13 mouse cellular contexts compared by ENCODE assay signal in the genomic region with DNA sequence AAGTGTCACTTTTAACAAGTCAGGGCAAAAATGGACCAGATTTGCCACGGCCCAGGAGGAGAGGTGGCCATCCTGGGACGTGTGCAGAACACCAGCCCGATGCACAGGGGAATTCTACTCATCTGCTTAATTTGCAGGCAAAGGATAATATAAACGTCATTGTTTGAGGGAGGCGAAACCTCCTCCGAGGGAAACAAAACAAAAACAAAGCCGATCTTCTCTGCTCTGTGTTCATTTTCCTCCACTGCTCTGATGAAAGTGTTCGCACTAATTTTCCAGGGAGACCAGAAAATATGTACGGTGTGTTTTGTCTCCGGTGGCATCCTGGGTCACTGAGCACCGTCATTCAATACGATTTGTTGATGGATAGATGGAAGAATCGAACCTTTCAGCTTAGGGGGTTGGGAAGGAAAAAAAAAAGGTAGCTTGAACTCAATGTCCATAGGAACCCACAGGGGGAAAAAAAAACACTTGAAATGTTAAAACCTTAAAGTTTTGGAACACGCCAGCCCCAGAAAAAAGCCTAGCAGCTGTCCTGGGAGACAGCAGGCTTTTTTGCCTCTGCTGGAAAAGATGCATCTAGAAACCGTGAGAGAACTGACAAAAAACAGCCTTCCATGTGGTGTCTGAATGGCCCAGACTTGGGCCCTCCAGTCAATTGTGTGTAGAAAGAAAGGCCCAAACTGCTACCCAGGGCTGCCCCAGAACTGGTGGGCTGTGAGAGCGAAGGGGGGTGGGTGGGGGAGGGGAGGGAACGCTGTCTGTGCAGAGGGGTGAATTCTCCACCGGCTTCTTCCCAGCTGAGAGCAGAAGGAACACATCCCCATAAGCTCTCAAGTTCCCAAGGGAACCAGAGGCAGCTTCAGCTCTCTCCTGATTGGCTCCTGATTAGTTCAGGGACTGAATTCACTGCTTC. TPM values are rescaled to one million over a fixed set of nuclear protein-coding genes. Genes with fewer than 3 reads are reported as not detected.
DNase-seq lines count a peak whose midpoint lies in the region; ATAC-seq and TF ChIP-seq lines count a peak whose summit lies in the region.
"Had no signal": no experiment of that assay in that cellular context is flagged by ENCODE, and none has a peak within 500 bp of the region (broad histone marks: within the 10 kb centered on the region; RNA-seq: fewer than 3 reads in every experiment).

No protein-coding gene starts in this region.

- ATAC-seq in lung, embryonic 14.5 days (ENCODE audit: insufficient read depth) = no peak
- peak; percentile 58 for ATAC-seq in forebrain, embryonic 16.5 days
- ATAC-seq in midbrain, embryonic 11.5 days (ENCODE audit: low FRiP score) = peak; percentile 91
- ATAC-seq in intestine, embryonic 16.5 days = no peak
- ATAC-seq: Patski had no signal

- H3K4me3 ChIP-seq in lung, embryonic 14.5 days (ENCODE audit: low read depth, low read length) = no peak overlapping the region
- H3K4me3 ChIP-seq in lung, adult 2 months (replicated peaks; ENCODE audit: extremely low read depth, low read depth, low read length) = no peak overlapping the region
- no peak overlapping the region for H3K4me3 ChIP-seq in forebrain, embryonic 16.5 days (replicated peaks; ENCODE audit: low read length)
- H3K4me3 ChIP-seq in midbrain, embryonic 11.5 days (ENCODE audit: low read depth, low read length) = peak overlapping the region; percentile 6; the same call in 1 of the 2 replicates
- H3K4me3 ChIP-seq in intestine, embryonic 16.5 days (ENCODE audit: low read length) = no peak overlapping the region
- H3K4me3 ChIP-seq: heart, embryonic 10.5 days; liver, embryonic 15.5 days had no signal

- no peak for DNase-seq in lung, embryonic 14.5 days
- DNase-seq in lung, adult 2 months = no peak
- peak; percentile 92 for DNase-seq in midbrain, embryonic 11.5 days (ENCODE audit: low spot score, missing footprints)
- DNase-seq in retina, postnatal 1 day = peak; percentile 67
- no peak for DNase-seq in gastrocnemius, adult 18-20 months (ENCODE audit: low spot score)
- no peak for DNase-seq in frontal cortex, postnatal 25 days (ENCODE audit: low spot score in 2 of 2)
- DNase-seq: cerebellum, adult 8-10 months; kidney, postnatal 10 days had no signal

- H3K36me3 ChIP-seq in lung, embryonic 14.5 days (ENCODE audit: insufficient read depth) = no peaks in the 10 kb centered on the region
- no peaks in the 10 kb centered on the region for H3K36me3 ChIP-seq in forebrain, embryonic 16.5 days (ENCODE audit: control insufficient read depth, insufficient read depth)
- no peaks in the 10 kb centered on the region for H3K36me3 ChIP-seq in midbrain, embryonic 11.5 days (ENCODE audit: control insufficient read depth, insufficient read depth, low read length)
- no peaks in the 10 kb centered on the region for H3K36me3 ChIP-seq in intestine, embryonic 16.5 days (ENCODE audit: control insufficient read depth, insufficient read depth, low read length)
- H3K36me3 ChIP-seq: heart, embryonic 10.5 days; liver, embryonic 15.5 days had no signal

- H3K9me3 ChIP-seq in lung, embryonic 14.5 days (ENCODE audit: low read depth, low read length) = no peaks in the 10 kb centered on the region
- no peaks in the 10 kb centered on the region for H3K9me3 ChIP-seq in forebrain, embryonic 16.5 days (ENCODE audit: control insufficient read depth, low read length)
- H3K9me3 ChIP-seq in midbrain, embryonic 11.5 days (ENCODE audit: control insufficient read depth, low read length) = no peaks in the 10 kb centered on the region
- no peaks in the 10 kb centered on the region for H3K9me3 ChIP-seq in intestine, embryonic 16.5 days (ENCODE audit: control insufficient read depth, low read length)
- H3K9me3 ChIP-seq: heart, embryonic 10.5 days; liver, embryonic 15.5 days had no signal

- H3K9ac ChIP-seq in lung, embryonic 14.5 days = no peak overlapping the region
- no peak overlapping the region for H3K9ac ChIP-seq in forebrain, embryonic 16.5 days (replicated peaks; ENCODE audit: low read depth, low read length)
- peak overlapping the region; percentile 26; the same call in 1 of the 2 replicates for H3K9ac ChIP-seq in midbrain, embryonic 11.5 days (ENCODE audit: low read length)
- H3K9ac ChIP-seq in intestine, embryonic 16.5 days (ENCODE audit: low read depth, low read length) = no peak overlapping the region
- H3K9ac ChIP-seq: liver, embryonic 15.5 days had no signal

- 0 out of 2 replicates have a peak overlapping the region, but pooled peaks have one; percentile 26 for H3K4me2 ChIP-seq in lung, embryonic 14.5 days
- H3K4me2 ChIP-seq in forebrain, embryonic 16.5 days (ENCODE audit: low read length) = peak overlapping the region; percentile 20; the same call in 1 of the 2 replicates
- peak overlapping the region; percentile 24 for H3K4me2 ChIP-seq in midbrain, embryonic 11.5 days
- H3K4me2 ChIP-seq in intestine, embryonic 16.5 days (ENCODE audit: low read depth, low read length) = no peak overlapping the region
- H3K4me2 ChIP-seq: liver, embryonic 15.5 days had no signal

- H3K27ac ChIP-seq in lung, embryonic 14.5 days (ENCODE audit: low read depth) = no peak overlapping the region
- no peak overlapping the region for H3K27ac ChIP-seq in forebrain, embryonic 16.5 days (ENCODE audit: low read length)
- peak overlapping the region; percentile 64 for H3K27ac ChIP-seq in midbrain, embryonic 11.5 days (ENCODE audit: low read depth, low read length)
- no peak overlapping the region for H3K27ac ChIP-seq in intestine, embryonic 16.5 days (ENCODE audit: low read length)
- H3K27ac ChIP-seq: heart, embryonic 10.5 days; liver, embryonic 15.5 days had no signal

- H3K27me3 ChIP-seq in lung, embryonic 14.5 days (ENCODE audit: insufficient read depth, low read length) = no peaks in the 10 kb centered on the region
- no peaks in the 10 kb centered on the region for H3K27me3 ChIP-seq in forebrain, embryonic 16.5 days (replicated peaks; ENCODE audit: control insufficient read depth, insufficient read depth, low read length)
- no peaks in the 10 kb centered on the region for H3K27me3 ChIP-seq in midbrain, embryonic 11.5 days (ENCODE audit: control insufficient read depth, insufficient read depth, low read length)
- H3K27me3 ChIP-seq in intestine, embryonic 16.5 days (replicated peaks; ENCODE audit: control insufficient read depth, insufficient read depth, low read length) = no peaks in the 10 kb centered on the region

- no peak for TF ChIP-seq POLR2A in lung, adult 2 months (IDR thresholded peaks at IDR 0.05; ENCODE audit: borderline replicate concordance, extremely low read depth, low read depth, low read length)

- TF ChIP-seq CTCF in lung, embryonic 14.5 days (IDR thresholded peaks at IDR 0.05; ENCODE audit: low read depth) = no peak
- no peak for TF ChIP-seq CTCF in lung, adult 2 months (IDR thresholded peaks at IDR 0.05; ENCODE audit: insufficient read depth, low read length)

- H3K4me1 ChIP-seq in lung, embryonic 14.5 days (ENCODE audit: insufficient read depth) = no peaks in the 10 kb centered on the region; the same call in 1 of the 2 replicates
- H3K4me1 ChIP-seq in lung, adult 2 months (ENCODE audit: control insufficient read depth, insufficient read depth, low read length) = no peaks in the 10 kb centered on the region
- peaks cover 8% of the 10 kb centered on the region for H3K4me1 ChIP-seq in forebrain, embryonic 16.5 days (replicated peaks; ENCODE audit: control insufficient read depth, insufficient read depth, low read length)
- peaks cover 16% of the 10 kb centered on the region for H3K4me1 ChIP-seq in midbrain, embryonic 11.5 days (ENCODE audit: control insufficient read depth, insufficient read depth, low read length)
- no peaks in the 10 kb centered on the region for H3K4me1 ChIP-seq in intestine, embryonic 16.5 days (ENCODE audit: control insufficient read depth, insufficient read depth, low read length)
- H3K4me1 ChIP-seq: liver, embryonic 15.5 days had no signal

- 35% methylated on average over 18 of the region's 18 CpGs for whole genome bisulfite sequencing in lung, embryonic 14.5 days
- WGBS in lung, adult 2 months = 47% methylated on average over 18 of the region's 18 CpGs
- 9% methylated on average over 18 of the region's 18 CpGs for WGBS in forebrain, embryonic 16.5 days
- 7% methylated on average over 18 of the region's 18 CpGs for WGBS in midbrain, embryonic 11.5 days
- WGBS in intestine, embryonic 16.5 days = 32% methylated on average over 18 of the region's 18 CpGs

RNA-seq across cellular contexts. Expression of gene Fancc, which starts 10.0 kb away (rescaled TPM):
- 25.9 and 27.4 TPM in 2 replicates for polyA plus RNA-seq in lung, embryonic 14.5 days (2014; fragmentation: Nextera tagmentation; extraction: Ambion mirVana)
- polyA plus RNA-seq in lung, adult 2 months (2012; rRNA removed) = 12.6 and 18.6 TPM in 2 replicates
- 13.7 and 13.8 TPM in 2 replicates for polyA plus RNA-seq in forebrain, embryonic 16.5 days (2015; fragmentation: Nextera tagmentation; extraction: Ambion mirVana)
- polyA plus RNA-seq in midbrain, embryonic 11.5 days (2014; fragmentation: Nextera tagmentation; extraction: Ambion mirVana) = 23.7 and 23.9 TPM in 2 replicates
- total RNA-seq in gastrocnemius, adult 18-20 months (2021) = 1 to 10 TPM; 1.2 to 1.8 TPM
- 15.4 and 19.0 TPM in 2 replicates for polyA plus RNA-seq in intestine, embryonic 16.5 days (2015; fragmentation: Nextera tagmentation; extraction: Ambion mirVana)

Comparison
In these comparisons a context has a peak if more than half of its experiments do, and no peak if none do; other contexts are left out.
1. ATAC-seq: peak in forebrain, embryonic 16.5 days (single experiment) and midbrain, embryonic 11.5 days (single experiment); none in lung, embryonic 14.5 days (single experiment) and intestine, embryonic 16.5 days (single experiment).
2. DNase-seq: peak in midbrain, embryonic 11.5 days (single experiment) and retina, postnatal 1 day (single experiment); none in lung, embryonic 14.5 days (single experiment), lung, adult 2 months (single experiment), gastrocnemius, adult 18-20 months (single experiment) and frontal cortex, postnatal 25 days (0 of 2).